Mouse (Mus musculus) embryonic facial prominence, embryonic 12.5 days (tissue): Measurements from ENCODE around the gene Hoxa10. TPM values are rescaled to one million over a fixed set of nuclear protein-coding genes. Genes with fewer than 3 reads are reported as not detected.

Source experiments
- ATAC-seq: fragments of 200-750 bp; cut with Nextera tagmentation; 2 replicates; pipeline ENCODE4 v1.8.0; 2017; ENCODE audit not compliant: insufficient number of reproducible peaks, insufficient read depth, low FRiP score, low TSS enrichment
- H3K27ac ChIP-seq: fragments of 300-500 bp; sonication (generic); 2 replicates; pipeline ENCODE4 v1.5.1; 2016; ENCODE audit warnings: mild to moderate bottlenecking
- H3K27me3 ChIP-seq: fragments of 300-500 bp; sonication (generic); 2 replicates; pipeline ENCODE4 v1.6.1; 2016; ENCODE audit warnings: mild to moderate bottlenecking, moderate library complexity
- H3K36me3 ChIP-seq: fragments of 300-500 bp; sonication (generic); 2 replicates; pipeline ENCODE4 v1.6.1; 2016; ENCODE audit warnings: mild to moderate bottlenecking
- H3K4me1 ChIP-seq: fragments of 300-500 bp; sonication (generic); 2 replicates; pipeline ENCODE4 v1.6.1; 2016
- H3K4me2 ChIP-seq: fragments of 300-500 bp; sonication (generic); replicated peaks from 2 replicates; pipeline ENCODE4 v1.6.1; 2016; ENCODE audit warnings: mild to moderate bottlenecking, moderate library complexity
- H3K4me3 ChIP-seq: fragments of 300-500 bp; sonication (generic); 2 replicates; pipeline ENCODE4 v1.5.1; 2016; ENCODE audit warnings: mild to moderate bottlenecking
- H3K9ac ChIP-seq: fragments of 300-500 bp; sonication (generic); 2 replicates; pipeline ENCODE4 v1.6.1; 2016; ENCODE audit warnings: mild to moderate bottlenecking, moderate library complexity
- H3K9me3 ChIP-seq: fragments of 300-500 bp; sonication (generic); 2 replicates; pipeline ENCODE4 v1.6.1; 2016; ENCODE audit warnings: mild to moderate bottlenecking, moderate library complexity
- WGBS: fragments of 180-500 bp; shearing (Covaris S2); methylation state at CpG from one replicate; pipeline ENCODE4 v1.1.7; 2016; 5-methylcytosine and 5-hydroxymethylcytosine counted together
- polyA plus RNA-seq: library from polyadenylated mRNA; unstranded; fragments of >200 nt; fragmentation: Nextera tagmentation; extraction: Ambion mirVana; gene quantifications from 2 replicates; pipeline ENCODE4 v1.2.1, GENCODE M21; 2016

Gene Hoxa10
- polyA plus RNA-seq, 1 experiment from 2014 or later: 0.13 TPM

- no peak overlapping the region for H3K4me3 ChIP-seq
- H3K9ac ChIP-seq: no peak overlapping the region
- peaks cover 96% of the 10 kb centered on the region for H3K27me3 ChIP-seq
- ATAC-seq: no peak
- no peaks in the 10 kb centered on the region for H3K9me3 ChIP-seq
- 5% methylated on average over 23 of the region's 23 CpGs for WGBS
- H3K36me3 ChIP-seq: no peaks in the 10 kb centered on the region
- no peak overlapping the region for H3K4me2 ChIP-seq
- no peak overlapping the region for H3K27ac ChIP-seq
- H3K4me1 ChIP-seq: no peaks in the 10 kb centered on the region
Measured at GRCm38 (mm10) chr6:52270494-52271480, 30.1 kb upstream of the Hoxa10 start.

GRCm38 (mm10) chr6:52268756-52269155, 28.1 kb upstream of the Hoxa10 start:
- Histone ChIP-seq H3K9me3 (no peaks in the 10 kb centered on the region), H3K27me3 (peaks cover 96% of the 10 kb centered on the region), H3K36me3 (no peaks in the 10 kb centered on the region), H3K27ac (no peak overlapping the region), H3K9ac (no peak overlapping the region), H3K4me1 (no peaks in the 10 kb centered on the region), H3K4me2 (no peak overlapping the region), H3K4me3 (no peak overlapping the region)
- WGBS: 3% methylated on average over 3 of the region's 3 CpGs
- no peak for ATAC-seq

- no peak overlapping the region for H3K4me3 ChIP-seq
- H3K9me3 ChIP-seq: no peaks in the 10 kb centered on the region
- under 1% methylated on average over 7 of the region's 7 CpGs for WGBS
- ATAC-seq: no peak
- no peak overlapping the region for H3K9ac ChIP-seq
- H3K4me1 ChIP-seq: no peaks in the 10 kb centered on the region
- no peak overlapping the region for H3K4me2 ChIP-seq
- no peaks in the 10 kb centered on the region for H3K36me3 ChIP-seq
- no peak overlapping the region for H3K27ac ChIP-seq
- peaks cover 96% of the 10 kb centered on the region for H3K27me3 ChIP-seq
Measured at GRCm38 (mm10) chr6:52268341-52268740, 27.7 kb upstream of the Hoxa10 start.

GRCm38 (mm10) chr6:52267691-52268090, 27.0 kb upstream of the Hoxa10 start:
- H3K4me1 ChIP-seq: no peaks in the 10 kb centered on the region
- H3K36me3 ChIP-seq: no peaks in the 10 kb centered on the region
- H3K27ac ChIP-seq: no peak overlapping the region
- no peak for ATAC-seq
- H3K4me2 ChIP-seq: no peak overlapping the region
- H3K27me3 ChIP-seq: peaks cover 94% of the 10 kb centered on the region
- H3K9me3 ChIP-seq: no peaks in the 10 kb centered on the region
- WGBS: 5% methylated on average over 3 of the region's 3 CpGs
- H3K4me3 ChIP-seq: no peak overlapping the region
- no peak overlapping the region for H3K9ac ChIP-seq

- Histone ChIP-seq H3K27ac (no peak overlapping the region), H3K4me3 (no peak overlapping the region), H3K4me1 (no peaks in the 10 kb centered on the region), H3K4me2 (no peak overlapping the region), H3K9me3 (no peaks in the 10 kb centered on the region), H3K27me3 (peaks cover 94% of the 10 kb centered on the region), H3K9ac (no peak overlapping the region), H3K36me3 (no peaks in the 10 kb centered on the region)
- ATAC-seq: no peak
- WGBS: 15% methylated on average over 5 of the region's 5 CpGs
Measured at GRCm38 (mm10) chr6:52267221-52267620, 26.6 kb upstream of the Hoxa10 start.

GRCm38 (mm10) chr6:52266666-52266985, 26.0 kb upstream of the Hoxa10 start:
- no peak overlapping the region for H3K4me2 ChIP-seq
- H3K4me1 ChIP-seq: no peaks in the 10 kb centered on the region
- WGBS: under 1% methylated on average over 9 of the region's 9 CpGs
- peaks cover 96% of the 10 kb centered on the region for H3K27me3 ChIP-seq
- no peak for ATAC-seq
- no peaks in the 10 kb centered on the region for H3K9me3 ChIP-seq
- no peak overlapping the region for H3K4me3 ChIP-seq
- no peak overlapping the region for H3K9ac ChIP-seq
- no peak overlapping the region for H3K27ac ChIP-seq
- H3K36me3 ChIP-seq: no peaks in the 10 kb centered on the region

GRCm38 (mm10) chr6:52265913-52266665, 25.4 kb upstream of the Hoxa10 start:
- WGBS: 1% methylated on average over 19 of the region's 19 CpGs

GRCm38 (mm10) chr6:52265306-52265912, 24.8 kb upstream of the Hoxa10 start:
- Histone ChIP-seq H3K4me3 (no peak overlapping the region), H3K27me3 (peaks cover 96% of the 10 kb centered on the region), H3K4me1 (no peaks in the 10 kb centered on the region), H3K4me2 (no peak overlapping the region), H3K27ac (no peak overlapping the region), H3K36me3 (no peaks in the 10 kb centered on the region), H3K9me3 (no peaks in the 10 kb centered on the region), H3K9ac (no peak overlapping the region)
- no peak for ATAC-seq
- whole genome bisulfite sequencing: 2% methylated on average over 18 of the region's 18 CpGs

More at GRCm38 (mm10) chr6:52265913-52266665, 25.4 kb upstream of the Hoxa10 start:
- Histone ChIP-seq H3K4me3 (no peak overlapping the region), H3K27ac (no peak overlapping the region), H3K4me2 (no peak overlapping the region), H3K27me3 (peaks cover 96% of the 10 kb centered on the region), H3K36me3 (no peaks in the 10 kb centered on the region), H3K9ac (no peak overlapping the region), H3K4me1 (no peaks in the 10 kb centered on the region), H3K9me3 (no peaks in the 10 kb centered on the region)
- ATAC-seq: no peak

- H3K4me3 ChIP-seq: no peak overlapping the region
Measured at GRCm38 (mm10) chr6:52264106-52264790, 23.6 kb upstream of the Hoxa10 start.

GRCm38 (mm10) chr6:52263321-52263585, 22.6 kb upstream of the Hoxa10 start:
- Histone ChIP-seq H3K27ac (no peak overlapping the region), H3K4me2 (no peak overlapping the region), H3K4me1 (peaks cover 4% of the 10 kb centered on the region; the same call in 1 of the 2 replicates), H3K4me3 (no peak overlapping the region), H3K36me3 (no peaks in the 10 kb centered on the region), H3K9me3 (no peaks in the 10 kb centered on the region), H3K9ac (no peak overlapping the region), H3K27me3 (peaks cover 94% of the 10 kb centered on the region)
- no peak for ATAC-seq
- 2% methylated on average over 6 of the region's 6 CpGs for WGBS

More at GRCm38 (mm10) chr6:52264106-52264790, 23.6 kb upstream of the Hoxa10 start:
- no peak overlapping the region for H3K9ac ChIP-seq
- H3K9me3 ChIP-seq: no peaks in the 10 kb centered on the region
- H3K36me3 ChIP-seq: no peaks in the 10 kb centered on the region
- peaks cover 94% of the 10 kb centered on the region for H3K27me3 ChIP-seq
- no peak for ATAC-seq
- no peak overlapping the region for H3K4me2 ChIP-seq
- WGBS: 3% methylated on average over 5 of the region's 5 CpGs
- H3K27ac ChIP-seq: no peak overlapping the region
- peaks cover 4% of the 10 kb centered on the region; the same call in 1 of the 2 replicates for H3K4me1 ChIP-seq
